Mouse (Mus musculus) cortical plate, adult 2 months (tissue): Measurements from ENCODE around the gene Rere.

Source experiments
- CTCF ChIP-seq: fragments of 200-500 bp; IDR thresholded peaks from 2 replicates; pipeline ENCODE4 v1.5.1; 2011; ENCODE audit warnings: mild to moderate bottlenecking, control low read depth, low read length; ENCODE audit not compliant: insufficient read depth; ENCODE audit errors: extremely low read depth
- POLR2A ChIP-seq: fragments of 200-500 bp; IDR thresholded peaks from 2 replicates; pipeline ENCODE4 v1.6.1; 2011; ENCODE audit warnings: mild to moderate bottlenecking, low read length, control low read depth; ENCODE audit not compliant: insufficient read depth; ENCODE audit errors: extremely low read depth

- TF ChIP-seq CTCF (no peak), POLR2A (no peak)
Observed at GRCm38 (mm10) chr4:150302726-150303125, 21.3 kb downstream of the Rere start.
